Mouse (Mus musculus): Measurements from ENCODE around the gene Slfn9.
"Not testable (repeated sequence)": the region's sequence is repeated elsewhere in the genome, so short reads cannot be mapped to it uniquely, and the experiment has no call there.

Gene Slfn9

DNA sequence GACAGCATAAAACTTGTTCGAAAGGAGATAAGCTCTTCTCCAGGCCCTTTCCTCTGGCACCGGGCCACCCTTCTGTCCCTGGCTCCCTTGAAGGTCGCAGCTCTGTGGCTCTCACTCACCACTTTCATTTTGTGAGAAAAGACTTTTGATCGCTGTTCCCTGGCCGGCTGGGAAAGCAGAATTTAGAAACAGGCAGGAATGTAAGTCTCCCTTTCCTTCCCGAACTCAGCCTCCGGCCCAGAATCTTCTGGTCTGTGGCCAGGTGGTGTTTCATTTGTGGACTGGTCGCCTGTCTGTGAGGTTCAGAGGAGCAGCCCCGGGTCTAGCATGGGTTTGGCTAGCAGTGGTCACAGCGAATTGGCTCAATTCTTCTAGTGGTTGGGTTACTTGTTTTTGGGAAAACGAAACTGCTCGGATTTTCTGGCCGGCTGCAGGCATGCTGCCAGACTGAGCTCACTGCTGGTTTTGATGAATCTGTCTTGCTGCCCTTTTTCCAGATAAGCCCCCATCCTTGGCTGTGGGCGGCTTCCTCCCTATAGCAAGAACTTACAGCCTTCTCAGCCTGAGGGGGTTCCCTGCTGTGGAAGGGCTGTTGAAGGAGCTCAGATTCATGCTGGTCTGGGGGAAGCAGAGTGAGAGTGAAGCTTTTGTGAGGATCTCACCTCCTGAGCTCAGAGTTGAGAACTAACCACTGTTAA is at the start of gene Slfn9:
Gene Slfn9, minus strand, starts transcription at position 362 of the 698 bp plus-strand sequence.
- peak; percentile 54 for DNase-seq (ENCODE audit: extremely low spot score, low spot score)

DNA sequence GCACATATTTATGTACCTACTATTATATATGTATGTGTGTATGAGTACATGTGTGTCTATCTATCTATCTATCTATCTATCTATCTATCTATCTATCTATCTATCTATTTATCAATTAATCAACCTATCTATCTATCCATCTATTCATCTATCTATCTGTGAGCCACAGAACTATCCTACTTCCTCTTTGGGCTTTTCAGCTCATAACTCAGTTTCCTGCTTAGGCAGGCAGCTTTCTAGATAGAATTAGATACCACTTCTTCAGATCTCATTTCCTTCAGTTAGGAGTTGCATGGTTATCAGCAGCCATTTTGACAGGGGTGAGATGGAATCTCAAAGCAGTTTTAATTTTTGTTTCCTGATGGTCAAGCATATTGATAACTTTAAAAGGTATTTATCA is 49.4 kb upstream of the Slfn9 start:
- DNase-seq (ENCODE audit: extremely low spot score, low spot score), result no peak

DNA sequence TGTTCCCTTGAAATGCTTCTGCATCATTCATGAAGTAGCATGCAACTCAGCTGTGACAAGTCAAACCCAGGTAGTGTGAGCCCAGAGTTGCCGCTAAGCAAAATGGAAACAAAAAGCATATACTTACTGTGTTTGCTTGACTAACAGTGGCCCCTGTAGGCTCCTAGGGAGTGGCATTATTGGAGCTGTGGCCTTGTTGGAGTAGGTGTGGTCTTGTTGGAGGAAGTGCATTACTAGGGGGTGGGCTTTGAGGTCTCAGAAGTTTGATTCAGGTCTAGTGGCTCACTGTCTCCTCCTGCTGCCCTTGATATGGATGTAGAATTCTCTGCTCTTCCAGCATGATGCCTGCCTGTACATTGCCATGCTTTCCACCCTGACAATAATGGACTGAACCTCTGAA is 48.7 kb upstream of the Slfn9 start:
- no peak for DNase-seq (ENCODE audit: extremely low spot score, low spot score)

DNA sequence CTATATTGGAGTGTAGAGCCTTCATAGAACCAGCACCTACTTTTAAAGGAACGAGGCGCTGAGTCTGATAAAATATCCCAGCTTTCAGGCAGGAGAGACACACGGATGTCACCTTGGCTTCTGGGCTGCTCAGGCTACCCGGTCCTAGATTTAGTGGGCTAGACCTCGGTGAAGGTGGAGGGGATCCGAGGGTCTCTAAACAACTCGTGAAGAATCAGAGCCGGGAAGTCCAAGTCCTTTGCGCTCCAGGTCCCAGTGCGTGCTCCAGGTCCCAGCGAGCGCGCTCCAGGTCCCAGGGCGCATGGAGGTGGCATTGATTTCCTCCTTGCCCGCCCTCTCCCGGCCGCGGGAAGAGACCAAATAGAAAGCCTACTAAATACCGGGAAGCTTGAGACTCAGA is 48.2 kb upstream of the Slfn9 start:
- no peak for DNase-seq (ENCODE audit: extremely low spot score, low spot score)

DNA sequence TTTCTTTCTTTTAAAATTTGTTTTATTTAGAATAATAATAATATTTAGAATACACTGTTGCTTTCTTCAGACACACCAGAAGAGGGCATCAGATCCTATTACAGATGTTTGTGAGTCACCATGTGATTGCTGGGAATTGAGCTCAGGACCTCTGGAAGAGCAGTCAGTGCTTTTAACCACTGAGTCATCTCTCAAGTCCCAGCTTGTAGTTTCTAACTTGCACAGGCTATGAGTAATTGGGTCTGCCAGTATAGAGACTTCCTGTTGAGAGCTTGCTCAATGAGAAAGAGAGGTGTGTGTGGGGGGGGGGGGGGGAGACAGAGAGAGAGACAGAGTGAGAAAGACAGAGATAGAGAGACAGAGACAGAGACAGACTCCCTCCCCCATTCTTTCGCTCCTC is 47.5 kb upstream of the Slfn9 start:
- no peak for DNase-seq (ENCODE audit: extremely low spot score, low spot score)

DNA sequence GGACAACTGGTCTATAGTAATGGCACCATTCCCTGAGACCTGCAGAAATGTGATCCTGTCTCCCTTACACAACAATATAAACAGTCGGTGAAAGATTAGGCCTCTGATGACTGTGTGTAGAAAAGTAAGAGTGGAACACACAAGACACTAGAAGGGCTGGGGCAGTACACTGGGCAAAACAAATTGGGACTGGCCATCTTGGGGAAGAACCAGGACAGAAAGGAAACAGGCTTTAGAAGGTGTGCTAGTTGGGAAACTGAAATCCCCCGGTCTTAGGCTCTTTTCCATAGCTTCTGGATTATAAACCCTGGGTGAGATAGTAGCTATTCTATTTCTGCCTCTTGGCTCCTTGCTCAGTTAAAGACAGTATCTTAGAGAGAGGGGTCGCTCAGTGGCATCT is 47.1 kb upstream of the Slfn9 start:
- DNase-seq (ENCODE audit: extremely low spot score, low spot score), result not testable (repeated sequence)

DNA sequence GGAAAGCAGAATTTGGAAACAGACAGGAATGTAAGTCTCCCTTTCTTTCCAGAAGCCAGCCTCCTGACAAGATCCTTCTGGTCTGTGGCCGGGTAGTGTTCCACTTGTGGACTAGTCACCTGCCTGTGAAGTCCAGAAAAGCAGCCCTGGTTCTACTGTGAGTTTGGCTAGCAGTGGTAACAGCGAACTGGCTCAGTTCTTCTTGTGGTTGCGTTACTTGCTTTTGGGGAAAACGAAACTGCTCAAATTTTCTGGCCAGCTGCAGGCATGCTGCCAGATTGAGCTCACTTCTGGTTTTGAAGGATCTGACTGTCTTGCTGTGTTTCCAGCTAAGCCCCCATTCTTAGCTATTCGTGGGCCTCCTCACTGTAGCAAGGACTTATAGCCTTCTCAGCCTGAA is 29.0 kb upstream of the Slfn9 start, which contains the start of gene Slfn8:
Gene Slfn8, minus strand, starts transcription at position 190 of the 400 bp plus-strand sequence.
- no peak for DNase-seq (ENCODE audit: extremely low spot score, low spot score)

DNA sequence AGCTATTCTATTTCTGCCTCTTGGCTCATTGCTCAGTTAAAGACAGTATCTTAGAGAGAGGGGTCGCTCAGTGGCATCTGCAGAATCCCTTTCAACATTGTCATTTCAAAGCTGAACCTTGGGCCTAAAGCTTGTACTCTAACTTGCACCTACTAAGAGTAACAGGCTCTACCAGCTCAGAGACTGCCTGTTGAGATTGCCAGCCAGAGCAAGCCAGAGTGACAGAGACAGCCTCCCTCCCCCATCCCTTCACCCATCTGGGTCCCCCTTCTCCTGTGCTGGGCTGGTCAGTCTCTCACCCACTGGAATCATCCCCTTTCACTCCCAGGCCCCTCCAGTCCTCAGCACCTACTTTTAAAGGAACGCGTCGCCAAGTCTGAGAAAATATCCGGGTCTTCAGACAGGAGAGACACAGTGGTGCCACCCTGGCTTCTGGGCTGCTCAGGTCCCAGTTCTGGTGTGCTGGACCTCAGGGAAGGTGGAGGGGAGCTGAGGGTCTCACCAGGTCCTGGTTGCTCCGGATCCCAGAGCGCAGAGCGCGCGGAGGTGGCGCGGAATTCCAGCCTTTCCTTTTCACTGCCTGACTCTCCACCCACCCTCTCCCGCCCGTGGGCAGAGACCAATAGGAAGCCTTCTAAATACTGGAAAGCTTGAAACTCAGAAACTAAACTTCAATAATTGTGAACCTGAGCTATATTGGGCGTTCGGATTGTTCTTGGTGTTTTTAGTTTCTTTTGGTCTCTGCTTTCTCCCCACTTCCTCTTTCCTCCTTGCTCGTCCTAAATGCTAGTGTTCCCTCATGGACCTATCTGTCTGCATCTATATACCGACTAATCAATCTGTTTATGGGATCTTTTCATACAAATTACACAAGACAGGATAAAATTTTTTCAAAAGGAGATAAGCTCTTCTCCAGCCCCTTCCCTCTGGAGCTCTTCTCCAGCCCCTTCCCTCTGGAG is 28.2 kb upstream of the Slfn9 start:
- not testable (repeated sequence) for DNase-seq (ENCODE audit: extremely low spot score, low spot score)

DNA sequence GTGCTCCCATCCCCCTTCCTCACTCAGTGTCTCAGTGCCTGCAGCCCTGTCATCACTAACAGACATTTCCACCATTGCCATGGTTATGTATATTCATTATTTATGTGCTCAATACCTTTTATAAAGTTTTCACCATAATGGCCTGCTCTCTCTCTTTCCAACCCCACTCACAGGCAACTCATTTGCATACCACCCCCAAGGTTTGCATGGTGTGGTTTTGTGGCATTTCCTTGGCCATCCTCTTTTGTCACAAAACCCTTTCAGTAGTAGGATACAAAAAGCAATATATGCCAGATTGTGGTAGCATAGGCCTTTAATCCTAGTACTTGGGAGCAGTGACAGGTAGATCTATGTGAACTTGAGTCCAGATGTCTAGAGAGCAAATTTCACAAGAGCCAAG is 24.5 kb upstream of the Slfn9 start:
- no peak for DNase-seq (ENCODE audit: extremely low spot score, low spot score)

DNA sequence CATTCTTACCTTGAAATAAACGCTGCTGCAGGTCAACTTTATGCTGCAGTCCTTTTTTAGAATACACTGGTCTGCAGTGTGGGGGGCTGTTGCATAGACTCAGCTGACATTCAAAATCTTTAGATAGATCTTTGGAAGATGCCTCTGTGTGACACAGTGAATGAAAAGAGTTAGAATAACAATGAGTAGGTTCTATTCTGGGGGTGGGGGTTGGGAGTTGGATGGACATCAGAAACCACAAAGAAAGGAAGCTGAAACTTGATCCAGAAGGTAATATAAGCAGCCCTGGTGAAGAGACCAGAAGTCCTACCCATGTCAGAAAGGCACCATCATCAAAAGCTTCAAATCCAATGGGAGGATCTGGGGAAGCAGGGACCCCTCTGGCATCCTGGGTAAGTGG is 21.7 kb upstream of the Slfn9 start:
- no peak for DNase-seq (ENCODE audit: extremely low spot score, low spot score)

DNA sequence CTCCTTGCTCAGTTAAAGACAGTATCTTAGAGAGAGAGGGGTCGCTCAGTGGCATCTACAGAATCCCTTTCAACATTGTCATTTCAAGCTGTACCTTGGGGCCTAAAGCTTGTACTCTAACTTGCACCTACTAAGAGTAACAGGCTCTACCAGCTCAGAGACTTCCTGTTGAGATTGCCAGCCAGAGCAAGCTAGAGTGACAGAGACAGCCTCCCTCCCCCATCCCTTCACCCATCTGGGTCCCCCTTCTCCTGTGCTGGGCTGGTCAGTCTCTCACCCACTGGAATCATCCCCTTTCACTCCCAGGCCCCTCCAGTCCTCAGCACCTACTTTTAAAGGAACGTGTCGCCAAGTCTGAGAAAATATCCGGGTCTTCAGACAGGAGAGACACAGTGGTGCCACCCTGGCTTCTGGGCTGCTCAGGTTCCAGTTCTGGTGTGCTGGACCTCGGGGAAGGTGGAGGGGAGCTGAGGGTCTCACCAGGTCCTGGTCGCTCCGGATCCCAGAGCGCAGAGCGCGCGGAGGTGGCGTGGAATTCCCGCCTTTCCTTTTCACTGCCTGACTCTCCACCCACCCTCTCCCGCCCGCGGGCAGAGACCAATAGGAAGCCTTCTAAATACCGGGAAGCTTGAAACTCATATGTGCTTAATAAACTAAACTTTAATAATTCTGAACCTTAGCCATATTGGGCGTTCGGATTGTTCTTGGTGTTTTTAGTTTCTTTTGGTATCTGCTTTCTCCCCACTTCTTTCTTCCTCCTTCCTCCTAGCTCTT is 831 bp downstream of the Slfn9 start:
- DNase-seq (ENCODE audit: extremely low spot score, low spot score), result peak; percentile 63

DNA sequence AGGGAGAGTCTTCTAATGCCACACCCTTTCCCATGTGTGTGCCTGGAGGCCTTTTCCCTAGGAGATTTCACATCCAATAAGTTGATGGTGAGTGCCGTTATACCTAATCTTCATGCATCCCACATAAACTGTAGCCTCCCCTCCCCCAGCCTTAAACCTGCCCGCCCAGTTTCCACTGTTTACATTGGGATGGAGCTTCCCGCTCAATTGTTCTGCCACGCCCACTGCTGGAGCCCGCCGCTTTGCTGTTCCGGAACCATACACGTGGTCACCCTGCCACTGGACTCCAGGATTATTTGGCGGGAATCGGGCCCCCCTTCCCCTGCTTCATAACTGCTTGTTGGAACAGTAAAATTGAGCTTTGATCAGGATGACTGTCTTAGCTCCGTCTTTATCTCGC is 2.3 kb downstream of the Slfn9 start:
- DNase-seq (ENCODE audit: extremely low spot score, low spot score), result peak; percentile 34

DNA sequence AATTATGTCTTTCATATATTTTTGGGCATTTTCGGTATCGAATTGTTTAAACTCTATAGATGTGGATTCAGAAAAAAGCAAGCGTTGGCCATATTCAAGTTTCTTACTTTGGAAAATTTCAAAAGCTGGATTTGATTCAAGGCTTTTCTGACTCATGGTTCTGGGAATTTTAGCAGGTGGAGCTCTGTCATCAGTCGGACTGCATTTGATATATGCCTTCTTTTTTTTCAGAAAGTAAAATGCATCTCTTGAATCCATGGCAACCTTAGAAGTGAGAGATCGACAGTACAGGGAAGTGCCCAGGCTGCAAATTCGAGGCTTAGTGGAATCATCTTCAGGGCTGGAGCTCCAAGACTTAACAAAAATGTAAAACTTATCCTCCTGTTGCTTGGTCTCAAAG is 4.0 kb downstream of the Slfn9 start:
- no peak for DNase-seq (ENCODE audit: extremely low spot score, low spot score)

DNA sequence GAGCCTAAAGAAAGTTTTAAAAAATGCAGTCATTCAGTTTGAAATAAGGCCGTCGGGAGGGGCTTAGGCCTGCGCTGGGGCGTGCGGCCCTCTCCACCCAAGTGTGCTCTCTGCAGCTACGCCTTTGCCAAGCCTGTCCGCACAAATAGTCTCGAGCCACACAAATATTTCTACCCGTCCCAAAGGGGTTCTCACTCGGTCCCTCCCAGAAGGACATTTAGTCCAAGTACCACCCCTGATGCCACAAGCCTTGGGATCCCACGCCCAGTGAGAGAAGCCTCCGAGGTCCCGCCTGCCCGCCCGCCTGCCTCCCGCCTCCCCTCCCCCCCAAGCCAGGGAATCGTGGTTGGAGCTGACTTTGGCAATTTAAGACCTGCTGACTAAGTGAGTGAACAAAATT is 8.4 kb downstream of the Slfn9 start:
- DNase-seq (ENCODE audit: extremely low spot score, low spot score), result no peak

DNA sequence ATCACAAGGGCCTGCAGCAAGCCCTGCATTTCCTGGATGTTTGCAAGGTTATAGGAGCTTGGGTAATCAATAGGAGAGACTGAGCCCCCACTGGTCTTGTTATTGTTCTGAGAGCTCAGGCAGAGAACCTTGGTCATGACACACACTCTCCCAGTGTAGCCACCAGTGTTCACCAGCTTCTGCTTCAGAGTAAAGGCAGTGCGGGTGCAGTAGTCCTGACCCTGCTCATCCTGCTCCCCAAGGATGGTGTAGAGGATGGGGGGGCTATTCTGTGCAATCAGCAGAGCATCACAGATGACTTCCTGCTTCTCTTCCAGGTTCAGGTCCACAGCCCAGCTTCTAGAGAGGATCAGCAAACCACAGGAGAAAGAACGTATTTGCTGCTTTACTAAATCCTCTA is 9.2 kb downstream of the Slfn9 start:
- DNase-seq (ENCODE audit: extremely low spot score, low spot score), result not testable (repeated sequence)

DNA sequence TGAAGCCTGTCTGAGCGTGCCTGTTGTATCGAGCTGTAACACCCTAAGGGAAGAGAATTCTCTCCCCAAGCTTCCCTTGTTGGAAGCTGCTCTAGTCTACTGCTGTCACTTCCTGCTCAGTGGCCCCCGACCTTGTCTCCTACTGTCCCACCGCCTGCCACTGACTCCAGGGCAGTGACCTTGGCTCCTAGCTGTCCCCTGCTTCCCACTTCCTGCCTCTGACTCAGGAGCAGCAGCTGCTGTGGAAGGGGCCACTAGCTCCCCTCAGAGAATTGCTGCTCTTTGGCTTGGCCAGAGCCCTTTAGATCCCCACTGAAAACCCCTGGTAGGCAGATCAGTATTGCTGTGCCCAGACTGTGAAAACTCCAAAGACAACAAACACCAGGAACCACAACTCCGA is 17.7 kb downstream of the Slfn9 start:
- no peak for DNase-seq (ENCODE audit: extremely low spot score, low spot score)

DNA sequence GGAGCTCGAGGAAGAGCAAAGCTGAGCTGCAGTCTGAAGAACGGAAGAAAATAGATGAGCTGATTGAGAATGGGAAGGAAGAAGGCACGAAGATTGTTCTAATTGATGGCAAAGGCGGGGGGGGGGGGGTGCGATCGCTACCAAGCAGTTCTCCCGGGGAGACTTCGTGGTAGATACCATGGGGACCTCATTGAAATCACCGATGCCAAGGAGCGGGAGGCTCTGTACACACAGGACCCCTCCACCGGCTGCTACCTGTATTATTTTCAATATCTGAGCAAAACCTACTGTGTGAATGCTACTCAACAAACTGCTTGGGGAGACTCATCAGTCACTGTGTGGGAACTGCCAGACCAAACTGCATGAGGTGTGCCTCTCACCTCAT is 20.0 kb downstream of the Slfn9 start:
- DNase-seq (ENCODE audit: extremely low spot score, low spot score), result no peak

DNA sequence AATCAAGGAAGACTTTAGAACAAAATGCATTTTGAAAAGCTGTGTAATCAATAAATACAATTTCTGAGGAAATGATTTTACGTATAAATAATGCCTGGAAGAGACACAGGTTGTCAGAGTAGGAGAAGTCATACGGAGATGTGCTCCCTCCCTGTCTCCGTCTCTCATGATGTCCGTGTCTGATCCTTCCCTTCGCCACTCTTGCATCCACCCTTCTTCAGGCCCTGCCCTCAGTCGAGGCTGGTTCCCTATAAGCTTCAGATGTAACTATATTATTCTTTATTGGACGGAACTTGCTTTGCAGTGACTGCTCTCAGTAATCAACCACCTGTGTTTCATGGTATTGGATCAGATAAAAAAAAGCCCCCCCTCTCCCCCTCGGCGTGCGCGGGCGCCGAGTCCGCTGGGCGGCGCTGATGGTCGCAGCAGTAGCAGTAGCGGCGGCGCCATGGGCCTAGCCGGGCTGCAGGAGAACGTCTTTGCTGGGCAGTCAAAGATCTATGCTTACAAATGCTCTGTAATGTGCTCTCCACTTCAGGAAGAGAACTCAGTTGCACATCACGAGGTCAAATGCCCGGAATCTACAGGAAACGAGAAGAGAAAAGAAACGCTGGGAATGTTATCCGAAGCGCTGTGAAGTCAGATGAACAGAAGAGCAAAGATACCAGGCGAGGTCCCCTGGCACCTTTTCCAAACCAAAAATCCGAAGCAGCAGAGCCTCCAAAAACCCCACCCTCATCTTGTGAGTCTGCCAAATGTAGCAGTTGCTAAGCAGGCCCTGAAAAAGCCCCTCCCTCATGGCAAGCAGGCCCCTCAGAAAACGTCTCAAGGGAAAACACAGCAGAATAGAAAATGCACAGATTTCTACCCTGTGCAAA is 20.7 kb downstream of the Slfn9 start:
- peak; percentile 58 for DNase-seq (ENCODE audit: extremely low spot score, low spot score)

DNA sequence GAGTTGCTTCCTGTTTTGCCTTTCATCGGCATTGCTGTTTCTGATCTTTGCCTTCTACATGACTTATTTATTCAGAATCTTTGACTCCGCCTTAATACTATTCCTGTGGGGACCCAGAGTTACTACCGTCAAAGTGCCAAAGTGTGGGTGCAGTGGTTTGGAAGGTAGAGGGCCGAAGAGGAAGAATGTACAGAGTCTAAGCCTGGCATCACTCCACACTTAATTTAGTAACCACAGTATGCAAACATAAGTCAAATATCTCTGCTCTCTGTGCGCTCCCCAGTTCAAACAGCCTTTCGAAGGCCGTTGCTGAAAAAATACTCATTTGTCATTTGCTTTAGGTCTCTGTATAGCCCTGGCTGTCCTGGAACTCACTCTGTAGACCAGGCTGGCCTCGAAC is 29.4 kb downstream of the Slfn9 start:
- DNase-seq (ENCODE audit: extremely low spot score, low spot score), result no peak

DNA sequence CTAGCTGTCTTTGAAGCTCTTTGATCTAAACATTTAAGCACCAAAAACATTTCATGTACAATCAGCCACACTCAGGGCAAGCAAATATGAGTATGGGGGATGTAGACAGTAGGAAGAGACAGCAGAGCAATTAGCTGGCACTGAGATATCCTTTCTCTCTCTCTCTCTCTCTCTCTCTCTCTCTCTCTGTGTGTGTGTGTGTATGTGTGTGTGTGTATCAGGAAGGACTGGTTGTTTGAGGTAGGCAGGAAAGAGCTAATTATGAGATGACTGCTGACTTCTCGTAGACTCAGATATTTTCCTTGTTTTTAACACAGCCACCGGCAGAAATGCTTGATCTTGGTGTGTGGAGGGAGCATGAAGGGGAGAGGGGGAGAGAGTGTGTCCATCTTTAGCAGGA is 29.9 kb downstream of the Slfn9 start:
- no peak for DNase-seq (ENCODE audit: extremely low spot score, low spot score)

DNA sequence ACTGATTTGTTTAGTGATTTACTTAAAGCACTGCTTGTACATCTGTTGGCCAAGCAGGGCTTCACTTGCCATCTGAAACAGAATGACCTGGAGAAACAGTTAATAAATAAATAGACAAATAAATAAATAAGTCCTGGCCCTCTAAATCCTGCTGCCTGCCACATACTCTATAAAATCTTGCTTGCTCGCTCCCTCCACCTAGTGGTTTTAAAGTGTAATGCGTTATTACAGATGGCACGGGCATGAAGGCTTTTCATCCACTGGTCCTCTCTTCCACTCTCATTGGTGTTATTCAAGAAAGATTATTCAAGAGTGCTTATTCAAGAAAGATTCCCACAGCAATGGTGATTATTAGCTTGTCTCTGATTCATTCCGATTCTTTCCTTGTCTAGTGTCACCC is 32.0 kb downstream of the Slfn9 start:
- no peak for DNase-seq (ENCODE audit: extremely low spot score, low spot score)

All from neural tube, embryonic 10.5 days (tissue).